Mouse (Mus musculus): ENCODE data around the gene Spag6. TPM values are rescaled to one million over a fixed set of nuclear protein-coding genes. Genes with fewer than 3 reads are reported as not detected.

Gene Spag6
- polyA plus RNA-seq, 1 experiment from 2014 or later = not detected

DNA sequence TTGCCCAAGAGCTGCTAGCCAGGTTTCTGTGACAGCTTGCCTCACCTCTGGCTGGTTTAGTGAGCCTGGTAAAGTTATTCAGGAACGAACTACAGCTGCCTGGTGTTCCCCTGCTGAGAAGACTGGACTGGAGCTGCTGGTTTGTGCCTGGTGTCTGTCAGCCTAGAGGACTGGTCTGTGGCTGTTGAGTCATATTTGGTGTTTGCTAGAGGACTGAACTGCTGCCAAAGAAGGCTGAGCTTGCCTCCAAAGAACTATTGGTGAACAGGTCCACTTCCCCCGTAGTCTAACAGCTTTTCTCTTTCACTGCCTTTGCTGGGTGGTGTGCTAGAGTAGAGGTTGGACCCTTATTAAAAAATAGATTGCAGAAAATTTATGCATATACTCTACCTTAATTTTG lies 19.2 kb downstream of the Spag6 start:
- 74% methylated on average over 2 of the region's 2 CpGs for WGBS
- H3K9me3 ChIP-seq (ENCODE audit: control insufficient read depth) = no peaks in the 10 kb centered on the region

DNA sequence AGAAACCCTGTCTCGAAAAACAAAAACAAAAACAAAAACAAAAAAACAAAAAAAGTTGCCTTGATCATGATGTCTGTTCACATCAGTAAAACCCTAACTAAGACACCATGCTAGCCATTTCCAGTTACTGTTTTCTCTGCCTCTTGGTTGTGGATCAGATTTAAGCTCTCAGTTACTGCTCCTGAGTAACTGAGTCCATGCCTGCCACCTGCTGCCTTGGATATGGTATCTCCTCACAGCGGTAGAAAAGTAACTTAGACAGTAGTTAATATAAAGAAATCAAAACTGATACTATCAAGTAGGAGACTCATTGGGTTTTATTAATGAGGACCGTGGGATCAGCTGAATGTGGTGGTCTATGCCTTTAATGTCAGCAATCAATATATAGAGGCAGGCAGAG lies 20.5 kb downstream of the Spag6 start:
- no peak overlapping the region for H3K9ac ChIP-seq (ENCODE audit: low read depth, low read length)
- H3K27me3 ChIP-seq (replicated peaks; ENCODE audit: control insufficient read depth, insufficient read depth, low read length) = no peaks in the 10 kb centered on the region
- no peak overlapping the region for H3K4me3 ChIP-seq (ENCODE audit: low read depth, low read length)
- no peak overlapping the region for H3K27ac ChIP-seq (ENCODE audit: low read depth, low read length)
- H3K4me1 ChIP-seq (replicated peaks; ENCODE audit: control insufficient read depth, insufficient read depth, low read length) = no peaks in the 10 kb centered on the region
- H3K4me2 ChIP-seq (replicated peaks; ENCODE audit: low read depth) = no peak overlapping the region
- no peak for TF ChIP-seq CTCF (IDR thresholded peaks at IDR 0.05; ENCODE audit: low read depth)
- no peaks in the 10 kb centered on the region for H3K9me3 ChIP-seq (ENCODE audit: control insufficient read depth)
- no peaks in the 10 kb centered on the region for H3K36me3 ChIP-seq (ENCODE audit: control insufficient read depth, insufficient read depth)
- ATAC-seq = no peak
- 71% methylated on average over 3 of the region's 3 CpGs for WGBS

More for the DNA sequence above, 19.2 kb downstream of the Spag6 start:
- H3K4me3 ChIP-seq (ENCODE audit: low read depth, low read length) = no peak overlapping the region
- TF ChIP-seq CTCF (IDR thresholded peaks at IDR 0.05; ENCODE audit: low read depth) = no peak
- H3K4me1 ChIP-seq (replicated peaks; ENCODE audit: control insufficient read depth, insufficient read depth, low read length) = no peaks in the 10 kb centered on the region
- H3K4me2 ChIP-seq (replicated peaks; ENCODE audit: low read depth) = no peak overlapping the region
- H3K36me3 ChIP-seq (ENCODE audit: control insufficient read depth, insufficient read depth) = no peaks in the 10 kb centered on the region
- no peaks in the 10 kb centered on the region for H3K27me3 ChIP-seq (replicated peaks; ENCODE audit: control insufficient read depth, insufficient read depth, low read length)
- no peak for ATAC-seq
- H3K9ac ChIP-seq (ENCODE audit: low read depth, low read length) = no peak overlapping the region
- H3K27ac ChIP-seq (ENCODE audit: low read depth, low read length) = no peak overlapping the region

DNA sequence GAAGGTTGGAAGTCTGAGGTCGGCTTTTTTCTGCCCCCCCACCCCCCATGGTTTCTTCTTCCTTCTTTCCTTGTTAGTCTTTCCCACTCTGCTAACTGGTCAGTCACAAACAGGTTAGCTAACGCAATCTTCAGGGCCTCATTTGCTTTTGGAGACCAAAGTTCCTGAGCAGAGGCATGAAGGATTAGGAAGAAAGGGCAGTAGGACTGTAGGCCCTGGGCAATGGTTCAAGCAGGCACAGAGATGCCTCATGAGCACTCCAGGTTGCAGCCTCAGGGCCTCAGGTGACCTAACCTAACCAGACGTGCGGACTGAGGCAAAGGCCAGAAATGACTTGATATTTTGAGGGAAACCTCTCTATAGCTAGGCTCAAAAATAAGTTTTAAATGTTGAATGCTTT lies 24.7 kb downstream of the Spag6 start:
- H3K36me3 ChIP-seq (ENCODE audit: control insufficient read depth, insufficient read depth) = no peaks in the 10 kb centered on the region
- H3K4me3 ChIP-seq (ENCODE audit: low read depth, low read length) = no peak overlapping the region
- WGBS = 83% methylated on average over 4 of the region's 4 CpGs
- H3K4me1 ChIP-seq (replicated peaks; ENCODE audit: control insufficient read depth, insufficient read depth, low read length) = no peaks in the 10 kb centered on the region
- no peak overlapping the region for H3K4me2 ChIP-seq (replicated peaks; ENCODE audit: low read depth)
- H3K27ac ChIP-seq (ENCODE audit: low read depth, low read length) = no peak overlapping the region
- H3K9ac ChIP-seq (ENCODE audit: low read depth, low read length) = no peak overlapping the region
- H3K9me3 ChIP-seq (ENCODE audit: control insufficient read depth) = no peaks in the 10 kb centered on the region
- H3K27me3 ChIP-seq (replicated peaks; ENCODE audit: control insufficient read depth, insufficient read depth, low read length) = no peaks in the 10 kb centered on the region
- ATAC-seq = no peak
- TF ChIP-seq CTCF (IDR thresholded peaks at IDR 0.05; ENCODE audit: low read depth) = no peak

DNA sequence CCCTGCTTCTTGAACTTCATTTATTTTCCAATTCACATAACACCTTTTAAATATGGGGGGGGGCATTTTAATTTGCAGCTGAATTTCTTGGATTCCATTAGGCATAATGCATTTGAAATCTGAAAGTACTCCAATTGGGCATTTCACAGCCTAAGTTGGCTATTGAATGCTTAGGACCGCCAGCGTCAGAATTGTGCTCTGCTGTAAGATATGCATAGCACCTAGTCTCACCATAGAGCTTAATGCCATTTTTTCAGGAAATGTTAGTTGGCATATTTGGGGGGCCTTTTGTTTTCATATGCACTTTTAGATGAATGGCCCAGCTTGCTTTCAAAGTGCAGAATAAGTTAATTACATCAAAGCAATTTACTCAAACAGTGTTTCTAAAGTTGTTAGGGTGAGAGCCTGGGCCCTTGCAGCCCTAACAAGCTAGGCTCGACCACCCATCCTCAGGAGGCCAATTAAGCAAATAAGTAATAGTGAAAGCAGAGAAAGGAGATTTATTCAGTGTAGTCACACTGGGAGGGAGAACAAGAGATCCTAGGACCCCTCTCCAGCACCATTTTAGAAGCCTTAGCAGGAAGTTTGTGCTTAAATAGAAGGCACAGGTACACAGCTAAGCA lies 28.5 kb downstream of the Spag6 start:
- H3K4me2 ChIP-seq (replicated peaks; ENCODE audit: low read depth) = no peak overlapping the region
- H3K36me3 ChIP-seq (ENCODE audit: control insufficient read depth, insufficient read depth) = no peaks in the 10 kb centered on the region
- 65% methylated on average over 3 of the region's 3 CpGs for WGBS
- TF ChIP-seq CTCF (IDR thresholded peaks at IDR 0.05; ENCODE audit: low read depth) = no peak
- H3K27me3 ChIP-seq (replicated peaks; ENCODE audit: control insufficient read depth, insufficient read depth, low read length) = no peaks in the 10 kb centered on the region
- H3K9me3 ChIP-seq (ENCODE audit: control insufficient read depth) = no peaks in the 10 kb centered on the region
- no peak overlapping the region for H3K27ac ChIP-seq (ENCODE audit: low read depth, low read length)
- H3K4me1 ChIP-seq (replicated peaks; ENCODE audit: control insufficient read depth, insufficient read depth, low read length) = no peaks in the 10 kb centered on the region
- H3K9ac ChIP-seq (ENCODE audit: low read depth, low read length) = no peak overlapping the region
- no peak for ATAC-seq
- H3K4me3 ChIP-seq (ENCODE audit: low read depth, low read length) = no peak overlapping the region

DNA sequence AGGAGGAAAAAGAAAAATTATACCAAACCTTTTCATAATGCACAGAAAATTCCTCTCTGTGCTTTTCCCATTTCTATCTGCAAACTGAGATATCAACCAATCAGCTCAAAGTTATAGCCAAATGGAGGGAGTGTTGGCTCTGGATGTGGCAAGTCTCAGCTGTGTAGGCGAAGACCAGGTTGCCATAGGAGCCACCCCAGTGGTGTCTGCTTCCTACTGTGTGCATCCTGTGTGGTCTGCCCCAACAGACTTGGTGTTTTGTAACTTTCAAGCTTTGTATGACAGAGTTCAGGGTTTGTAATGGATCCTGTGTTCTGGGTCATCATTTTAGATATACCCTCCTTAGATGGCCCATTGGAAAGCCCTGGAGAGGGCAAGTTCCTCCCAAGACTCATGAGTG lies 30.6 kb downstream of the Spag6 start:
- no peak for ATAC-seq
- no peak overlapping the region for H3K9ac ChIP-seq (ENCODE audit: low read depth, low read length)
- TF ChIP-seq CTCF (IDR thresholded peaks at IDR 0.05; ENCODE audit: low read depth) = no peak
- no peaks in the 10 kb centered on the region for H3K27me3 ChIP-seq (replicated peaks; ENCODE audit: control insufficient read depth, insufficient read depth, low read length)
- no peak overlapping the region for H3K4me3 ChIP-seq (ENCODE audit: low read depth, low read length)
- H3K4me1 ChIP-seq (replicated peaks; ENCODE audit: control insufficient read depth, insufficient read depth, low read length) = no peaks in the 10 kb centered on the region
- H3K36me3 ChIP-seq (ENCODE audit: control insufficient read depth, insufficient read depth) = no peaks in the 10 kb centered on the region
- H3K9me3 ChIP-seq (ENCODE audit: control insufficient read depth) = no peaks in the 10 kb centered on the region
- WGBS = 74% methylated on average over 1 of the region's 1 CpGs
- H3K4me2 ChIP-seq (replicated peaks; ENCODE audit: low read depth) = no peak overlapping the region
- no peak overlapping the region for H3K27ac ChIP-seq (ENCODE audit: low read depth, low read length)

DNA sequence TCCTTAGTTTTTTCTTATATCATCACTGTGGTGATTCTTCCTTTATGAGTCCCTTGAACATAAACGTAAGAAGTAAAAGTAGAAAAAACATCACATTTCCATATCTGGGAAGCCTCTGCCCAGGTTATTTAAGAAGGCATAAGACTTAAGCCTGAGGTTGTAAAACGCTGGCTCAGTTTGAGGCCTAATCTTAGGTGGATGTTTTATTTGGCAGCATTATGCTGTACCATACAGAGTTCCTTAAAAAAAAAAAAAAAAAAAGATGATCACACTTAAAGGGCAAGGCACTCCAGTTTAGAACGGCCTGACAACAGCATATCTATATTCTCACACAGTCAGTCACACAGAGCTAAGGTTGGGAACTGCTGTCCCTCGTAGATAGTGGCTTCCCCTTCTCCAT lies 32.0 kb downstream of the Spag6 start:
- Histone ChIP-seq H3K27me3 (replicated peaks; ENCODE audit: control insufficient read depth, insufficient read depth, low read length) (no peaks in the 10 kb centered on the region), H3K4me3 (ENCODE audit: low read depth, low read length) (no peak overlapping the region), H3K27ac (ENCODE audit: low read depth, low read length) (no peak overlapping the region), H3K36me3 (ENCODE audit: control insufficient read depth, insufficient read depth) (no peaks in the 10 kb centered on the region), H3K9ac (ENCODE audit: low read depth, low read length) (no peak overlapping the region), H3K4me1 (replicated peaks; ENCODE audit: control insufficient read depth, insufficient read depth, low read length) (no peaks in the 10 kb centered on the region), H3K4me2 (replicated peaks; ENCODE audit: low read depth) (no peak overlapping the region), H3K9me3 (ENCODE audit: control insufficient read depth) (no peaks in the 10 kb centered on the region)
- TF ChIP-seq CTCF (IDR thresholded peaks at IDR 0.05; ENCODE audit: low read depth) = no peak
- 75% methylated on average over 4 of the region's 4 CpGs for WGBS
- no peak for ATAC-seq

DNA sequence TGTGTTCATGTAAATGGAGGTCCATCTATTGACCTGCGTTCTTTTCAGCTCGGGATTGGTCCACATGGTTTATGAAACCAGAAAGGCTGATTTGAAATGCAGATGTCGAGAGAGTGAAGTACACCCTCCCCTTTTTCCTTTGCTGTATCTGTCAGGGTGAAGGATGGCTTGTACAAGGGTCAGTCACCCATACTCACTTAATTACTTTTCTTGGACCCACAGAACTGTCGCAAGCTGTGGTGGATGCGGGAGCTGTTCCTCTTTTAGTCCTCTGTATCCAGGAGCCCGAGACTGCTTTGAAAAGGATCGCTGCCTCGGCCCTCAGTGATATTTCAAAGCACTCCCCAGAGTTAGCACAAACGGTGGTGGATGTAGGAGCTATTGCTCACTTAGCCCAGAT lies 37.9 kb downstream of the Spag6 start:
- Histone ChIP-seq H3K4me1 (replicated peaks; ENCODE audit: control insufficient read depth, insufficient read depth, low read length) (no peaks in the 10 kb centered on the region), H3K4me2 (replicated peaks; ENCODE audit: low read depth) (no peak overlapping the region), H3K9ac (ENCODE audit: low read depth, low read length) (no peak overlapping the region), H3K27ac (ENCODE audit: low read depth, low read length) (no peak overlapping the region), H3K36me3 (ENCODE audit: control insufficient read depth, insufficient read depth) (no peaks in the 10 kb centered on the region), H3K9me3 (ENCODE audit: control insufficient read depth) (no peaks in the 10 kb centered on the region), H3K4me3 (ENCODE audit: low read depth, low read length) (no peak overlapping the region), H3K27me3 (replicated peaks; ENCODE audit: control insufficient read depth, insufficient read depth, low read length) (no peaks in the 10 kb centered on the region)
- 48% methylated on average over 9 of the region's 9 CpGs for WGBS
- TF ChIP-seq CTCF (IDR thresholded peaks at IDR 0.05; ENCODE audit: low read depth) = no peak
- ATAC-seq = no peak
